Mouse (Mus musculus) E14TG2a.4 (cell line): ENCODE measurements around the gene Rnft2.

Experiments used
- CTCF ChIP-seq: conservative IDR thresholded peaks from 2 replicates; pipeline ENCODE4 v1.5.1; 2014; ENCODE audit warnings: low read length
- NANOG ChIP-seq: IDR thresholded peaks from 2 replicates; pipeline ENCODE4 v1.6.1; 2014; ENCODE audit warnings: borderline replicate concordance, low read length, mixed read lengths

DNA sequence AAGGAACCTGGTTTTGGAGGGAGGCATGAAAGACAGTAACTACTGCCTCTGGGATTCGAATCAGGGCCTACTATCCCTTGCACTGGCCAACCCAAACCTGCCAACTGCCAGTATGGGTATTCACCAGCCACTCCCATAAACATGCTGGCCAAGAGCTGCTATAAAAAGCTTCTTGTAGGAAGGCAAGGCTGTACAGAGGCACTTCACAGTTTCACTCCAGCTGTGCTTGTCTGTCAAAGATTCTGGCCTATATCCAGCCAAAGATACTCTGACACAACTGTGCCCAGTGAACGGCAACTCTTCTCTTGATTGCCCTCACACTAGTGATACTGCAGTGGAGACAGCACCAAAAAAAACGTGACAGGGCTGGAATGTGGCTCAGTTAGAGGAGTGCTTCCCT lies 95.2 kb downstream of the Rnft2 start:
- TF ChIP-seq CTCF (no peak), NANOG (no peak)
